Mouse (Mus musculus) bone marrow macrophage, adult 2 months (primary cell): ENCODE results near the gene Lgsn.

ENCODE experiments used
- CTCF ChIP-seq: IDR thresholded peaks from 2 replicates; pipeline ENCODE4 v1.5.1; 2012; ENCODE audit warnings: low read depth, mild to moderate bottlenecking, low read length, moderate library complexity
- POLR2A ChIP-seq: IDR thresholded peaks from 2 replicates; pipeline ENCODE4 v1.6.1; 2012; ENCODE audit warnings: mild to moderate bottlenecking, low read depth, low read length, borderline replicate concordance

DNA sequence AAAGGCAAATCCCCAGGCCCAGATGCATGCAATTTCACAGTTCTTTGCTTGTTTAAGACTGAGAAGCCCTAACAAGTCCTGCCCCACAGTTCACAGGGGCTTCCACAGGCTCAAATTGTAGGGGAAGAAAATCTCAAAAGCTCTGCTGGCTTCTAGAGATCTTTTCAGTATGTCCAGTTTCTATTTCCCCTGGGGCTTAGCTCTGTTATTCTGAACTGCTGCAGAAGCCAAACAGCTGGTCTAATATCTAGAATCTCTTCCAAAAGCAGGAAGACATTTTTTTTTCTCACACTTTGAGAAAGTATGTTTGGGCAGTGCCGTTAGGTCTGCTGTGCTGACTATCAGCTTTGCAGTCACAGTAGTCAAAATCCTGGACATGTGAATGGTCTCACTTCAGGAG, 38.6 kb downstream of the Lgsn start:
- no peak for TF ChIP-seq CTCF
- TF ChIP-seq POLR2A, result no peak
